14 mouse cellular contexts compared by ENCODE assay signal in the genomic region with DNA sequence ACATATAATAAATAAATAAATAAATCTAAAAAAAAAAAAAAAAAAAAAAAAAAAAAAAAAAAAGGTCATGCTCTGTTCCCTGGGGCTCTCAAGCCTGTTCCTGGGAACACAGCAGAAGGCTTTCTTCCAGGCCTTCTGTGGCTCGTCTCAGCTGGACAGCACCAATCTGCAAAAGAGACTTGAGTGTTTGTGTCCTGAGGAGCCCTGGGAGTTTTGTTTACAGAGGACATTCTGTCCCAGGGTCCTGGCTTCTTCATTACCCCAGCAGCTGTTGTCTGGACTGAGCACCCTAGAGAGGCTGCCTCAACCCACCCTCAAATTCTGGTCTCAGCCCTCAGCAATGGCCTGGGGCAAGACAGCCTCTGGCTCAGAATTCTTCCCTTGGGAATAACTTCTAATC. TPM values are rescaled to one million over a fixed set of nuclear protein-coding genes. Genes with fewer than 3 reads are reported as not detected.
DNase-seq lines count a peak whose midpoint lies in the region; ATAC-seq and TF ChIP-seq lines count a peak whose summit lies in the region.
"Had no signal": no experiment of that assay in that cellular context is flagged by ENCODE, and none has a peak within 500 bp of the region (broad histone marks: within the 10 kb centered on the region; RNA-seq: fewer than 3 reads in every experiment).

No protein-coding gene starts in this region.

- H3K4me2 ChIP-seq in heart, embryonic 12.5 days: no peak overlapping the region
- H3K4me2 ChIP-seq in intestine, postnatal 0 days (replicated peaks; ENCODE audit: low read depth): no peak overlapping the region
- no peak overlapping the region for H3K4me2 ChIP-seq in hindbrain, embryonic 12.5 days (replicated peaks)
- H3K4me2 ChIP-seq: limb, embryonic 15.5 days had no signal

- H3K9me3 ChIP-seq in heart, embryonic 12.5 days (replicated peaks): no peaks in the 10 kb centered on the region
- no peaks in the 10 kb centered on the region for H3K9me3 ChIP-seq in intestine, postnatal 0 days (ENCODE audit: control insufficient read depth)
- no peaks in the 10 kb centered on the region for H3K9me3 ChIP-seq in hindbrain, embryonic 12.5 days (replicated peaks)
- H3K9me3 ChIP-seq: limb, embryonic 15.5 days had no signal

- H3K9ac ChIP-seq in heart, embryonic 12.5 days: no peak overlapping the region
- no peak overlapping the region for H3K9ac ChIP-seq in intestine, postnatal 0 days (ENCODE audit: low read depth, low read length)
- no peak overlapping the region for H3K9ac ChIP-seq in hindbrain, embryonic 12.5 days
- H3K9ac ChIP-seq: forebrain, postnatal 0 days; limb, embryonic 15.5 days had no signal

- no peaks in the 10 kb centered on the region for H3K4me1 ChIP-seq in heart, embryonic 12.5 days (replicated peaks)
- H3K4me1 ChIP-seq in intestine, postnatal 0 days (replicated peaks; ENCODE audit: control insufficient read depth, insufficient read depth, low read length): no peaks in the 10 kb centered on the region
- no peaks in the 10 kb centered on the region for H3K4me1 ChIP-seq in hindbrain, embryonic 12.5 days
- H3K4me1 ChIP-seq: limb, embryonic 15.5 days had no signal

- H3K36me3 ChIP-seq in heart, embryonic 12.5 days: no peaks in the 10 kb centered on the region
- no peaks in the 10 kb centered on the region for H3K36me3 ChIP-seq in intestine, postnatal 0 days (ENCODE audit: control insufficient read depth, insufficient read depth)
- H3K36me3 ChIP-seq in hindbrain, embryonic 12.5 days: no peaks in the 10 kb centered on the region
- H3K36me3 ChIP-seq: limb, embryonic 15.5 days had no signal

- no peak for TF ChIP-seq POLR2A in brain, embryonic 14.5 days (IDR thresholded peaks at IDR 0.05; ENCODE audit: borderline replicate concordance, extremely low read depth, insufficient read depth, insufficient read length, poor library complexity, severe bottlenecking)

- TF ChIP-seq CTCF in brain, embryonic 14.5 days (IDR thresholded peaks at IDR 0.05; ENCODE audit: borderline replicate concordance, extremely low read depth, insufficient read depth, insufficient read length): no peak
- no peak for TF ChIP-seq CTCF in intestine, postnatal 0 days (IDR thresholded peaks at IDR 0.05; ENCODE audit: low read depth)

- ATAC-seq in heart, embryonic 12.5 days (ENCODE audit: insufficient number of reproducible peaks, low FRiP score): no peak
- 0 out of 2 replicates have a peak, but pooled peaks have one; percentile 7 for ATAC-seq in intestine, postnatal 0 days
- ATAC-seq in hindbrain, embryonic 12.5 days (ENCODE audit: low FRiP score): no peak
- ATAC-seq: forebrain, postnatal 0 days; Patski had no signal

- H3K4me3 ChIP-seq in heart, embryonic 12.5 days: no peak overlapping the region
- no peak overlapping the region for H3K4me3 ChIP-seq in intestine, postnatal 0 days (ENCODE audit: low read depth, low read length)
- no peak overlapping the region for H3K4me3 ChIP-seq in hindbrain, embryonic 12.5 days
- H3K4me3 ChIP-seq: left cerebral cortex, adult 2 months; limb, embryonic 15.5 days had no signal

- peaks cover 23% of the 10 kb centered on the region for H3K27me3 ChIP-seq in heart, embryonic 12.5 days (replicated peaks)
- no peaks in the 10 kb centered on the region for H3K27me3 ChIP-seq in intestine, postnatal 0 days (replicated peaks; ENCODE audit: control insufficient read depth, insufficient read depth, low read length)
- H3K27me3 ChIP-seq in hindbrain, embryonic 12.5 days: peaks cover 17% of the 10 kb centered on the region
- H3K27me3 ChIP-seq: Patski had no signal

- 47% methylated on average over 1 of the region's 1 CpGs for WGBS in heart, embryonic 12.5 days
- 56% methylated on average over 1 of the region's 1 CpGs for WGBS in intestine, postnatal 0 days
- 69% methylated on average over 1 of the region's 1 CpGs for WGBS in hindbrain, embryonic 12.5 days

- no peak overlapping the region for H3K27ac ChIP-seq in heart, embryonic 12.5 days (ENCODE audit: poor library complexity, severe bottlenecking)
- no peak overlapping the region; the same call in 1 of the 2 replicates for H3K27ac ChIP-seq in intestine, postnatal 0 days (ENCODE audit: low read depth, low read length)
- no peak overlapping the region for H3K27ac ChIP-seq in hindbrain, embryonic 12.5 days
- H3K27ac ChIP-seq: left cerebral cortex, adult 2 months; limb, embryonic 15.5 days had no signal

- peak; percentile 74 to 92 for DNase-seq in heart, adult 18-20 months
- peak; percentile 16 for DNase-seq in brain, embryonic 14.5 days (ENCODE audit: low read depth)
- peak; percentile 17 for DNase-seq in retina, postnatal 1 day
- DNase-seq in urinary bladder, adult 18-20 months (ENCODE audit: low spot score in 2 of 2): no peak
- no peak for DNase-seq in adrenal gland, adult 2 months
- DNase-seq: adrenal gland, postnatal 25 days; cerebellum, adult 9-10 months; forebrain, postnatal 0 days had no signal

RNA-seq across cellular contexts. Expression of a gene that starts 5.6 kb away (rescaled TPM):
- total RNA-seq in heart, adult 18-20 months (2021): 10 to 100 TPM; 10.0 to 10.8 TPM
- 0.51 and 0.92 TPM in 2 replicates for polyA plus RNA-seq in heart, embryonic 12.5 days (2016; fragmentation: Nextera tagmentation; extraction: Ambion mirVana)
- polyA plus RNA-seq in brain, embryonic 14.5 days (2012; rRNA removed): 1.2 and 3.1 TPM in 2 replicates
- 11.7 and 11.9 TPM in 2 replicates for polyA plus RNA-seq in intestine, postnatal 0 days (2015; fragmentation: Nextera tagmentation; extraction: Ambion mirVana)
- polyA plus RNA-seq in hindbrain, embryonic 12.5 days (2016; fragmentation: Nextera tagmentation; extraction: Ambion mirVana): 2.0 and 2.6 TPM in 2 replicates
- 10 to 100 TPM; 10.9 to 12.7 TPM for total RNA-seq in adrenal gland, adult 2 months (2021)
- polyA plus RNA-seq in adrenal gland, adult 2 months (2012; rRNA removed): 16.7 and 19.2 TPM in 2 replicates

RNA-seq across cellular contexts. Expression of a gene that starts 6.3 kb away (rescaled TPM):
- total RNA-seq in heart, adult 18-20 months (2021): 10 to 100 TPM; 28.8 to 29.8 TPM
- polyA plus RNA-seq in heart, embryonic 12.5 days (2016; fragmentation: Nextera tagmentation; extraction: Ambion mirVana): 27.0 and 27.2 TPM in 2 replicates
- polyA plus RNA-seq in brain, embryonic 14.5 days (2012; rRNA removed): 12.0 and 14.5 TPM in 2 replicates
- polyA plus RNA-seq in intestine, postnatal 0 days (2015; fragmentation: Nextera tagmentation; extraction: Ambion mirVana): 15.0 and 16.3 TPM in 2 replicates
- 23.6 and 26.4 TPM in 2 replicates for polyA plus RNA-seq in hindbrain, embryonic 12.5 days (2016; fragmentation: Nextera tagmentation; extraction: Ambion mirVana)
- total RNA-seq in adrenal gland, adult 2 months (2021): 10 to 100 TPM; 13.2 to 23.7 TPM
- 1.0 and 1.8 TPM in 2 replicates for polyA plus RNA-seq in adrenal gland, adult 2 months (2012; rRNA removed)

RNA-seq across cellular contexts. Expression of a gene that starts 35.3 kb away (rescaled TPM):
- total RNA-seq in heart, adult 18-20 months (2021): 1 to 10 TPM; 5.4 to 5.7 TPM
- 9.4 and 10.5 TPM in 2 replicates for polyA plus RNA-seq in heart, embryonic 12.5 days (2016; fragmentation: Nextera tagmentation; extraction: Ambion mirVana)
- 2.0 and 2.1 TPM in 2 replicates for polyA plus RNA-seq in brain, embryonic 14.5 days (2012; rRNA removed)
- polyA plus RNA-seq in intestine, postnatal 0 days (2015; fragmentation: Nextera tagmentation; extraction: Ambion mirVana): 8.9 and 9.1 TPM in 2 replicates
- polyA plus RNA-seq in hindbrain, embryonic 12.5 days (2016; fragmentation: Nextera tagmentation; extraction: Ambion mirVana): 5.6 and 6.5 TPM in 2 replicates
- 1 to 10 TPM; 7.1 to 9.8 TPM for total RNA-seq in adrenal gland, adult 2 months (2021)
- 8.4 and 12.2 TPM in 2 replicates for polyA plus RNA-seq in adrenal gland, adult 2 months (2012; rRNA removed)

RNA-seq across cellular contexts. Expression of a gene that starts 59.1 kb away (rescaled TPM):
- total RNA-seq in heart, adult 18-20 months (2021): under 1 TPM; 0.77 to 0.87 TPM
- polyA plus RNA-seq in heart, embryonic 12.5 days (2016; fragmentation: Nextera tagmentation; extraction: Ambion mirVana): 6.9 and 8.3 TPM in 2 replicates
- 9.4 and 10.8 TPM in 2 replicates for polyA plus RNA-seq in brain, embryonic 14.5 days (2012; rRNA removed)
- 2.2 and 2.4 TPM in 2 replicates for polyA plus RNA-seq in intestine, postnatal 0 days (2015; fragmentation: Nextera tagmentation; extraction: Ambion mirVana)
- polyA plus RNA-seq in hindbrain, embryonic 12.5 days (2016; fragmentation: Nextera tagmentation; extraction: Ambion mirVana): 11.1 and 11.7 TPM in 2 replicates
- 1 to 10 TPM; 1.3 to 1.9 TPM for total RNA-seq in adrenal gland, adult 2 months (2021)
- polyA plus RNA-seq in adrenal gland, adult 2 months (2012; rRNA removed): 0.27 and 0.42 TPM in 2 replicates

Comparison
In these comparisons a context has a peak if more than half of its experiments do, and no peak if none do; other contexts are left out.
1. DNase-seq: peak in heart, adult 18-20 months (2 of 2), brain, embryonic 14.5 days (single experiment) and retina, postnatal 1 day (single experiment); none in urinary bladder, adult 18-20 months (0 of 2) and adrenal gland, adult 2 months (single experiment).